Mouse (Mus musculus): Measurements from ENCODE around the gene Car9.

GRCm38 (mm10) chr4:43463102-43463501, 43.7 kb upstream of the Car9 start:
- TF ChIP-seq GATA1 (IDR thresholded peaks at IDR 0.05; ENCODE audit: borderline replicate concordance, low read length) (no peak), FLI1 (IDR thresholded peaks at IDR 0.05; ENCODE audit: low read length) (no peak)
